Mouse (Mus musculus) midbrain, embryonic 12.5 days (tissue): Measurements from ENCODE around the gene Rreb1. TPM values are rescaled to one million over a fixed set of nuclear protein-coding genes. Genes with fewer than 3 reads are reported as not detected.

Experiments used
- ATAC-seq: fragments of 200-750 bp; cut with Nextera tagmentation; 2 replicates; pipeline ENCODE4 v1.8.0; 2017; ENCODE audit warnings: low read depth, moderate TSS enrichment, moderate library complexity; ENCODE audit not compliant: low FRiP score
- H3K27ac ChIP-seq: fragments of 300-500 bp; sonication (generic); replicated peaks from 2 replicates; pipeline ENCODE4 v1.5.1; 2016; ENCODE audit warnings: mild to moderate bottlenecking
- H3K27me3 ChIP-seq: fragments of 300-500 bp; sonication (generic); 2 replicates; pipeline ENCODE4 v1.6.1; 2016; ENCODE audit warnings: mild to moderate bottlenecking
- H3K36me3 ChIP-seq: fragments of 300-500 bp; sonication (generic); 2 replicates; pipeline ENCODE4 v1.6.1; 2016
- H3K4me1 ChIP-seq: fragments of 300-500 bp; sonication (generic); 2 replicates; pipeline ENCODE4 v1.6.1; 2016
- H3K4me2 ChIP-seq: fragments of 300-500 bp; sonication (generic); replicated peaks from 2 replicates; pipeline ENCODE4 v1.6.1; 2016; ENCODE audit warnings: mild to moderate bottlenecking, moderate library complexity
- H3K4me3 ChIP-seq: fragments of 300-500 bp; sonication (generic); 2 replicates; pipeline ENCODE4 v1.5.1; 2016; ENCODE audit warnings: mild to moderate bottlenecking
- H3K9ac ChIP-seq: fragments of 300-500 bp; sonication (generic); replicated peaks from 2 replicates; pipeline ENCODE4 v1.6.1; 2016; ENCODE audit warnings: mild to moderate bottlenecking, moderate library complexity
- H3K9me3 ChIP-seq: fragments of 300-500 bp; sonication (generic); 2 replicates; pipeline ENCODE4 v1.6.1; 2016; ENCODE audit warnings: mild to moderate bottlenecking
- WGBS: fragments of 180-500 bp; shearing (Covaris S2); methylation state at CpG from one replicate; pipeline ENCODE4 v1.1.7; 2016; 5-methylcytosine and 5-hydroxymethylcytosine counted together
- polyA plus RNA-seq: library from polyadenylated mRNA; unstranded; fragments of >200 nt; fragmentation: Nextera tagmentation; extraction: Ambion mirVana; gene quantifications from 2 replicates; pipeline ENCODE4 v1.2.1, GENCODE M21; 2016

Gene Rreb1
- polyA plus RNA-seq, 1 experiment from 2014 or later: 5.7 TPM

DNA sequence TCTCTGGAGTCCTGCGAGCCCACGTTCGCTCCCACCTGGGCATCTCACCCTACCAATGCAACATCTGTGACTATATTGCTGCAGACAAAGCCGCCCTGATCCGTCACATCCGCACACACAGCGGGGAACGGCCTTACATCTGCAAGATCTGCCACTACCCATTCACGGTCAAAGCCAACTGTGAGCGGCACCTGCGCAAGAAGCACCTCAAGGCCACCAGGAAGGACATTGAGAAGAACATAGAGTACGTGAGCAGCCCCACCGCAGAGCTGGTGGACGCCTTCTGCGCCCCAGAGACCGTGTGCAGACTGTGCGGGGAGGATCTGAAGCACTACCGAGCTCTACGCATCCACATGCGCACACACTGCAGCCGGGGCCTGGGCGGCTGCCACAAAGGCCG lies 152.4 kb downstream of the Rreb1 start:
- 95% methylated on average over 23 of the region's 23 CpGs for WGBS
- Histone ChIP-seq H3K4me3 (no peak overlapping the region), H3K27ac (no peak overlapping the region), H3K4me2 (no peak overlapping the region), H3K9me3 (no peaks in the 10 kb centered on the region), H3K4me1 (no peaks in the 10 kb centered on the region), H3K36me3 (peaks cover 18% of the 10 kb centered on the region; the same call in 1 of the 2 replicates), H3K27me3 (no peaks in the 10 kb centered on the region), H3K9ac (no peak overlapping the region)
- no peak for ATAC-seq

- H3K9ac ChIP-seq: no peak overlapping the region
- H3K9me3 ChIP-seq: no peaks in the 10 kb centered on the region
- no peak overlapping the region for H3K4me2 ChIP-seq
- no peaks in the 10 kb centered on the region for H3K27me3 ChIP-seq
- H3K4me1 ChIP-seq: no peaks in the 10 kb centered on the region
- 72% methylated on average over 27 of the region's 27 CpGs for WGBS
- peaks cover 18% of the 10 kb centered on the region; the same call in 1 of the 2 replicates for H3K36me3 ChIP-seq
- ATAC-seq: no peak
- H3K27ac ChIP-seq: no peak overlapping the region
- no peak overlapping the region for H3K4me3 ChIP-seq
Observed at GRCm38 (mm10) chr13:37931210-37931922, 153.2 kb downstream of the Rreb1 start.

- Histone ChIP-seq H3K4me3 (no peak overlapping the region), H3K4me1 (no peaks in the 10 kb centered on the region), H3K4me2 (no peak overlapping the region), H3K27ac (no peak overlapping the region), H3K9ac (no peak overlapping the region), H3K36me3 (peaks cover 18% of the 10 kb centered on the region; the same call in 1 of the 2 replicates), H3K27me3 (no peaks in the 10 kb centered on the region), H3K9me3 (no peaks in the 10 kb centered on the region)
- 84% methylated on average over 4 of the region's 4 CpGs for WGBS
- ATAC-seq: no peak
Observed at GRCm38 (mm10) chr13:37934075-37934474, 155.9 kb downstream of the Rreb1 start.

GRCm38 (mm10) chr13:37934920-37935319 lies 156.7 kb downstream of the Rreb1 start:
- 84% methylated on average over 8 of the region's 8 CpGs for WGBS
- H3K4me3 ChIP-seq: no peak overlapping the region
- H3K4me2 ChIP-seq: no peak overlapping the region
- H3K4me1 ChIP-seq: no peaks in the 10 kb centered on the region
- peaks cover 18% of the 10 kb centered on the region; the same call in 1 of the 2 replicates for H3K36me3 ChIP-seq
- no peaks in the 10 kb centered on the region for H3K27me3 ChIP-seq
- no peaks in the 10 kb centered on the region for H3K9me3 ChIP-seq
- H3K9ac ChIP-seq: no peak overlapping the region
- no peak for ATAC-seq
- H3K27ac ChIP-seq: no peak overlapping the region

GRCm38 (mm10) chr13:37936351-37936750 lies 158.2 kb downstream of the Rreb1 start:
- Histone ChIP-seq H3K27ac (no peak overlapping the region), H3K9me3 (no peaks in the 10 kb centered on the region), H3K9ac (no peak overlapping the region), H3K4me3 (no peak overlapping the region), H3K36me3 (0 out of 2 replicates have a peak, but pooled peaks cover 5% of the 10 kb centered on the region), H3K4me2 (no peak overlapping the region), H3K4me1 (0 out of 2 replicates have a peak, but pooled peaks cover 3% of the 10 kb centered on the region), H3K27me3 (no peaks in the 10 kb centered on the region)
- WGBS: 89% methylated on average over 3 of the region's 3 CpGs
- ATAC-seq: no peak

- no peak overlapping the region for H3K4me2 ChIP-seq
- 88% methylated on average over 2 of the region's 2 CpGs for WGBS
- H3K9ac ChIP-seq: no peak overlapping the region
- H3K27me3 ChIP-seq: no peaks in the 10 kb centered on the region
- no peaks in the 10 kb centered on the region for H3K9me3 ChIP-seq
- H3K27ac ChIP-seq: no peak overlapping the region
- no peak overlapping the region for H3K4me3 ChIP-seq
- ATAC-seq: no peak
- no peaks in the 10 kb centered on the region for H3K36me3 ChIP-seq
- 0 out of 2 replicates have a peak, but pooled peaks cover 4% of the 10 kb centered on the region for H3K4me1 ChIP-seq
Observed at GRCm38 (mm10) chr13:37940167-37940566, 162.0 kb downstream of the Rreb1 start.

GRCm38 (mm10) chr13:37940649-37941048 lies 162.4 kb downstream of the Rreb1 start:
- Histone ChIP-seq H3K9me3 (no peaks in the 10 kb centered on the region), H3K4me1 (0 out of 2 replicates have a peak, but pooled peaks cover 4% of the 10 kb centered on the region), H3K4me3 (no peak overlapping the region), H3K9ac (no peak overlapping the region), H3K27me3 (no peaks in the 10 kb centered on the region), H3K27ac (no peak overlapping the region), H3K36me3 (no peaks in the 10 kb centered on the region), H3K4me2 (no peak overlapping the region)
- WGBS: 46% methylated on average over 5 of the region's 5 CpGs
- ATAC-seq: no peak

DNA sequence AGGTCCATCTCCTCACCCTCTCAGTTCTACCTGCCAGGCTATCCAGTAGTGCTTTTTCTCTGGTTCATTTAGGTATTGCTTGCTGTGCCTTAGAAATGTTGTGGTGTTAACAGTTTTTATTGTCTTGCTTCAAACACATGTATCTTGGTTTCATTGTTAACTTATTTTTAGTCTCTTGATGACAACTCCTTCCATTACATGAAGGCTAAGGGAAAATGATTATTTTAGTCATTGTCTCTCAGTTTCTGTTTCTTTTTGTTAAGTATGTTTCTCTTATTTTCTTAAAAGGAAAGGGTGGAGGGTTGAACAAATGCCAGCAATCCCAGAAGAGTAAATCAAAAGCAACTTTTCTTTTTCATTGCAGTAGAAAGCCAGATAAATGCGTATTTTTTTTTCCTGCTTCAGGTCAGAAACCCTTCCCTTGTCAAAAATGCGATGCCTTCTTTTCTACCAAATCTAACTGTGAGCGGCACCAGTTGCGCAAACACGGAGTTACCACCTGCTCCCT lies 163.0 kb downstream of the Rreb1 start:
- Histone ChIP-seq H3K4me1 (0 out of 2 replicates have a peak, but pooled peaks cover 4% of the 10 kb centered on the region), H3K4me2 (no peak overlapping the region), H3K9ac (no peak overlapping the region), H3K27ac (no peak overlapping the region), H3K9me3 (no peaks in the 10 kb centered on the region), H3K27me3 (no peaks in the 10 kb centered on the region), H3K4me3 (no peak overlapping the region), H3K36me3 (no peaks in the 10 kb centered on the region)
- ATAC-seq: no peak
- 74% methylated on average over 5 of the region's 5 CpGs for WGBS

- ATAC-seq: no peak
- Histone ChIP-seq H3K9me3 (no peaks in the 10 kb centered on the region), H3K4me1 (0 out of 2 replicates have a peak, but pooled peaks cover 4% of the 10 kb centered on the region), H3K27ac (no peak overlapping the region), H3K9ac (no peak overlapping the region), H3K36me3 (no peaks in the 10 kb centered on the region), H3K27me3 (no peaks in the 10 kb centered on the region), H3K4me3 (no peak overlapping the region), H3K4me2 (no peak overlapping the region)
- 65% methylated on average over 17 of the region's 17 CpGs for WGBS
Observed at GRCm38 (mm10) chr13:37941950-37942886, 164.0 kb downstream of the Rreb1 start.

- ATAC-seq: no peak
- WGBS: 88% methylated on average over 4 of the region's 4 CpGs
- H3K4me2 ChIP-seq: no peak overlapping the region
- H3K9me3 ChIP-seq: no peaks in the 10 kb centered on the region
- no peaks in the 10 kb centered on the region for H3K36me3 ChIP-seq
- no peak overlapping the region for H3K27ac ChIP-seq
- no peaks in the 10 kb centered on the region for H3K27me3 ChIP-seq
- H3K9ac ChIP-seq: no peak overlapping the region
- 0 out of 2 replicates have a peak, but pooled peaks cover 4% of the 10 kb centered on the region for H3K4me1 ChIP-seq
- H3K4me3 ChIP-seq: no peak overlapping the region
Observed at GRCm38 (mm10) chr13:37942887-37943331, 164.7 kb downstream of the Rreb1 start.

GRCm38 (mm10) chr13:37943466-37943865 lies 165.3 kb downstream of the Rreb1 start:
- H3K4me2 ChIP-seq: no peak overlapping the region
- no peaks in the 10 kb centered on the region for H3K9me3 ChIP-seq
- no peaks in the 10 kb centered on the region for H3K27me3 ChIP-seq
- H3K27ac ChIP-seq: no peak overlapping the region
- no peak overlapping the region for H3K4me3 ChIP-seq
- H3K9ac ChIP-seq: no peak overlapping the region
- 92% methylated on average over 3 of the region's 3 CpGs for WGBS
- no peak for ATAC-seq
- no peaks in the 10 kb centered on the region for H3K36me3 ChIP-seq
- H3K4me1 ChIP-seq: 0 out of 2 replicates have a peak, but pooled peaks cover 4% of the 10 kb centered on the region
